Mouse (Mus musculus) neutrophil, adult 5-6 weeks (primary cell): ENCODE measurements around the gene Ccdc157. TPM values are rescaled to one million over a fixed set of nuclear protein-coding genes. Genes with fewer than 3 reads are reported as not detected.
A peak's percentile ranks its signal among the peaks of the same experiment; 100 is the strongest.
"Not testable (repeated sequence)": the region's sequence is repeated elsewhere in the genome, so short reads cannot be mapped to it uniquely, and the experiment has no call there.

Experiments used
- ATAC-seq: fragments of 151-379, 151-347 bp; 2 replicates; pipeline ENCODE4 v1.8.0; 2017; ENCODE audit warnings: mild to moderate bottlenecking, moderate TSS enrichment; ENCODE audit not compliant: insufficient number of reproducible peaks, poor library complexity, low FRiP score, severe bottlenecking; ENCODE audit errors: extremely low read depth
- total RNA-seq: library from RNA; stranded (forward); fragments of 200-1000 nt; gene quantifications from 2 replicates; pipeline ENCODE4 v1.2.3, GENCODE M21; 2017

Gene Ccdc157
- total RNA-seq, 1 experiment from 2014 or later = 3.6 TPM

DNA sequence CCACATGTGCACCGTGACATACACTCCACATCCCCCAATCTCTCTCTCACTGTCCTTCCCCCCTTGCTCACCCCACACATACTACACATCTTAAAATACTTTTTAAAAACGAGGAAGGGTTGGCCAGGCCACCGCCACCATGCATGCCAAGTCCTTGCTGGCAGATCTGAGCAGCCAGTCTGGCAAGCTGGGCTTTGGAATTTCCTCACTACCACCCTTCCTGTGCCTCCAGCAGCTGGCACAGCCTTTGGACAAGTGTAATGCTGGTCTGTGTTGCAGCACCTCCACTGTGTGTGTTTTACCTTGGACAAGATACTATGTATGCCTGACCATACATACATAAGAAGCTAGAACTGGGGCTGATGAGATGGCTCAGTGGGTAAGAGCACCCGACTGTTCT is 46.6 kb downstream of the Ccdc157 start:
- no peak for ATAC-seq

DNA sequence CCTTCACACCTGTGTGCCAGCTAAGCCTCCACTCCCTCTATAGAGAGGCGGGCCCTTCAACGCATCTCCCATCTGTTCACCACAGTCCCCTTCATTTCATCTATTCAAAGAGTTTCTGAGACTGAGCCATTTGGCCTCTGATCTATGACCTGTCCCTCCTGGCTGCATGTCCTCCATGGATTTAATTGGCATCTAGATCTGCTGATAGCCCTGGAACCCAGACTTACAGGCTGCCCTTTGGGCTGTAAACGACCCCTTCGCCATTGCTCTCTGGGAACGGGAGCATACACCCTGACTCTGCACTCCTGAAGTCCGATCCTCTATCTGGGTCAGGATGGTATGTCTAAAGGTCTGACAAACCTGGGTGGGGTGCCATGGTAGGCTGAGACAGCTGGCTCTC is 47.2 kb downstream of the Ccdc157 start:
- ATAC-seq = no peak

DNA sequence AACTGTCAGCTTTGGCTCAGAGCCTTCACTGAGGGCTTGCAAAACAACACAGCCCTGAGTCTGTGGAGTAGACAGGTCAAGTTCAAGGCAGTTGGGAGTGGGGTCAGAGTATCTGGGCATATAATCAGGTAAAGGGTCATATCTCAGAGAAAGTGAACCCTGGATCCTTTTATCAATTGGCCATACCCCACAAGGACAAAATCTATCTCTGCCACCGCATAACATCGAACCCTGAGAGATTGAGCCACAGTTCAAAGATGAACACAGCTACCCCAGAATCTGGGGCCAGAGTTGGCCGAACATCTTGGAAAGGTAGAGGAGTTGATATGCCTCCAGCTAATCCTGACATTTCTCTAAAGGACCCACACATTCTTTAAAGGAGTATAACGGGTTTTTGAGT is 48.1 kb downstream of the Ccdc157 start:
- ATAC-seq = no peak

DNA sequence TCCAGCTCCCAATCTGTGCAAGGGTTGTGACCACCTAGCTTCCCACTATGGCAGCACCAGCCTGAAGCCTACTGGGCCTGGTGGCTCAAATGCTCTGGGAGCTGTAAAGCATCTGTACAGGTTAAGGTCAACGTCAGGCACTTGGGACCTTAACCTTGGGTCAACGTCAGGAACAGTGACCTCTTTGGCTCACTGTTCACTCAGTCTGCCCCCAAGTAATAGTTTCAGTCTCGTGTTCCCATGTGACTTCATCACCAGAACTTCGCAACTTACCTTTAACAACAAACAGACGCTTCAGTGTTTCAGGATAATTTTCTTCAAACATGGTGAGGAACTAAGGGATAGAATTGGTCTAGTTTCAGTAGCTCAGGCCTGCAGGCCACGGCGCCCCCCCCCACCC is 51.4 kb downstream of the Ccdc157 start:
- ATAC-seq = no peak

DNA sequence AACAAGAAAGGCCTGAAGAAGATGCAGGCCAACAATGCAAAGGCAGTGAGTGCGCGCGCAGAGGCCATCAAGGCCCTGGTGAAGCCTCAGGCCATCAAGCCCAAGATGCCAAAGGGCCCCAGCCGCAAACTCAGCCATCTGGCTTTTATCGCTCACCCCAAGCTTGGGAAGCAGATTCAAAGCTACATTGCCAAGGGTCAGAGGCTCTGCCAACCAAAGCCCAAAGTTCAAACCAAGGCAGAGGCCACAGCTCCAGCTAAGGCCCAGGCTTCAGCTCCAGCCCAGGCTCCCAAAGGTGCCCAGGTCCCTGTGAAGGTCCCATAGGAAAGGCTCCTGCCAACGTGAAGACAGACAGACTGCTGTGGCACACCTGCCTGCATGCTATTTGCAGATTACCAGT is 52.2 kb downstream of the Ccdc157 start:
- not testable (repeated sequence) for ATAC-seq

DNA sequence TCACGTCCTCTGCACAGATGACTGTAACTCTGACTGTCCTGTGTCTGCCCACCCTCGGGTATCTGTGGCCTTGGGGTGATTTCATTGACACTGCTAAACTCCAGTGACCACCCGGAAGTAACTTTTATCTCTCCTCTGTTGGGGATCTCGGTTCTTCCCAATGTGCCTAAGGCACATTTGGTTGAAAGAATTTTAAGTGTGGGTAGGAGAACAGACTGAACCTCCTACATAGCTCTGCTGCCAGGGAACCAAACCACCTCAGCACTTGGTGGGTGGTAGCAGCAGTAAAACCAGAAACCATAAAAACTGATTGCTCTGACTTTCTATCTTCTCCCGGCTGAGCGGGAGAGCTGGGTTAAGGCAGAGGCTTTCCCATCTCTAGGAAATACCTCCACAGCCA is 54.6 kb downstream of the Ccdc157 start:
- no peak for ATAC-seq

DNA sequence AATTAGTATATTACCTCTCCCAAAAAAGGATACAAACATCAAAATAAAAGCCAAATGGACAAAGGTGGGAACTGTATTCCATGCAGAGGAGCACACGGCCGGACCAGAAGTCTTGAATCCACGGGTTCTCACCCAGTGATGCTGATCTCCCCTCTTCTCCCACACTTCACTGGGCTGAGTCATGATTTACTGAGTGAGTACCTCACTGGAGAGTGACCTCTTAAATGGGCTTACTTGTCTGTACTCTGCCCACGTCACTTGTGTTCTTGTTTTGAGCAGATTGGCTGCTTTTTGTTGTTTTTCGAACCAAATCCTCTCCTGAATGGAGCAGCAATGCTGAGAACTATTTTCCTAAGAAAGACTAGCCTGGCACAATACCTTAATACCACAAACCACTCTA is 55.1 kb downstream of the Ccdc157 start:
- ATAC-seq = no peak

DNA sequence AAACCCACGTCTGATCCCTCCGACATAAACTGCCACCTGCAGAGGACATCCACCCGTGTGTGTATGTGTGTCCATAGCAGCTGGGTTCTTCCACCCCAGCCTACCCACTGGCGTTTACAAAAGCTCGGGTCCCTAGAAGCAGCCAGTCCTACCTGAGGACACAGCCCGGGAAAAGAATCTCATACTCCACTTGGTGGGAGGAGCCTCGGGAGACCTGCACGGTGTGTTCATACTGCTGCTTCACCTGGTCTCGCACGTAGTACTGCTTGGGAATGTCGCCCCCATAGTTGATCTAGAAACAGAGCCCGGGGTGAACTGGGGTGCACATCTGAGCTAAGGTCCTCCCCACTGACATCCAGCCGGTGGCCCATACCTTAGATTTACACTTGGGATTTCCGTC is 56.6 kb downstream of the Ccdc157 start:
- no peak for ATAC-seq

DNA sequence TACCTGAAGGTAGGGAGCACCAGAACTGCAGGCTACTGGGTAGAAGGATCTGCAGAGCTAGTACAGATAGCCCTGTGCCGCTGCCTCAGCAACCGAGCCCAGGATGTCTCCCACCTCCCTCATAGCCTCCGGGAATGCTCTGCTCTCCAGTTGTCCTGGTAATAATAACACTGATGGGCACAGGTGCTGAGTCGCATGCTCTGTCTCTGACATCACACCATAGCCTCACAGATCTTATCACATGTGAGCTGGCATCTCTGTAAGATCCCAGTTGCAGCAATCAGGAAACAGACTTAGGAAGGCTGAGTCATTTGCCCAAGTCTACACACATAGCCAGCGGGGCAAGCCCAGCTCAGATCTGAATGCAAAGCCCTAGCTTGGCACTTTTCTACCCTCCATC is 58.2 kb downstream of the Ccdc157 start:
- no peak for ATAC-seq

DNA sequence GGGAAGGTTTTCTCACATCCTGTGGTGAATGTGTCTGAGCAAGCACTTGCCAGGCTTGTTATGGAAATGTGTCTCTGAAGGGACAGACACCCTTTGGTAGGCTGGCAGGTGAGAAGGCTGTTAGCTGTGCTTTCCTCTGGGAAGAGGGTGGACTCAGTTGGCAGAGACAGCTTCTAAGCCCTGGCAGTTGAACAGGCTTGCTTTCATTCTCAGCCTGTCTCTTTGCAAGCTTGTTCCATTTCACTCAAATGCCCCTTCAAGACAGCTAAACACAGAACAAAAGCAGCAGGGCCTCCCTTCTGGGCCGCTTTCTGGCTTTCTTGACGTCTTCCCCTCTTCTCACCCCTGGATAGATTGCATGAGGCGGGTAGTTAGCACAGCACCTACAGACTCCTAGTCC is 60.6 kb downstream of the Ccdc157 start:
- no peak for ATAC-seq

DNA sequence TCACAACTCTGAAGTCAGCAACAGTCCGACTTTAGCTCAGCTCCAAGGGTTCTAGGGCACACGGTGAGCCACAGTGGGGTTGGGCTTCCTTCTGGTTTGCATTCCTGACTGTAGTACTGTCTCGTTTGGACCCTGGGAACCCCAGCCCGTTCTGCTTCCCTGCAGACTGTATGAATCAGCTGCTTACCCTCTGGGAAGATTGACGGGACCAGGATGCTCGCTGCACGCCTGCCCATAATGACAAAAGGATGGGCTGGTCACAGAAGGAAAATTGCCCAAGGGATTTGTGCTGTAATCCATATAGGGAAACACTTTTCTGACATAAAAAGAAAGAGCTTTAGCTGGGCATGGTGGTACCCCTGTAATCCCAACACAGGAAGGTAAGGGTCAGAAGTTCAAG is 61.3 kb downstream of the Ccdc157 start:
- ATAC-seq = no peak

DNA sequence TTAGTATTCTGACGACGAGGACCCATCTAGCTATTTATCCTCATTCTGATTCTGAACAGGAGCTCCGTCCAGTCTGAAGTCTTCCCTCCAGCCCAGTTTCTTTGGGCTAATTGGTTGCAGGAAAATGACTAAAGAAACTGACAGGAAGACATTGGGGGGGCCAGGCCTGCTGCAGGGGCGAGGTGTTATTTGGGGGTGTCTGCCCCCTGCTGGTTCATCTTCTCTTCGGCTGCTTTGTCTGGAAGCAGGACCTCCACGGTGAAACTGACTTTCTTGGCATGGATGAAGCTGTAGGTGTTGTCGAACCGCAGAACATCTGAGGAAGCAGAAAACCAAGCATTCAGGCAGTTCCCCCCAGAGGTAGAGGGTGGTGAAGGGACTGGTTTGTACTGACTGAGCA is 62.0 kb downstream of the Ccdc157 start:
- ATAC-seq = no peak

DNA sequence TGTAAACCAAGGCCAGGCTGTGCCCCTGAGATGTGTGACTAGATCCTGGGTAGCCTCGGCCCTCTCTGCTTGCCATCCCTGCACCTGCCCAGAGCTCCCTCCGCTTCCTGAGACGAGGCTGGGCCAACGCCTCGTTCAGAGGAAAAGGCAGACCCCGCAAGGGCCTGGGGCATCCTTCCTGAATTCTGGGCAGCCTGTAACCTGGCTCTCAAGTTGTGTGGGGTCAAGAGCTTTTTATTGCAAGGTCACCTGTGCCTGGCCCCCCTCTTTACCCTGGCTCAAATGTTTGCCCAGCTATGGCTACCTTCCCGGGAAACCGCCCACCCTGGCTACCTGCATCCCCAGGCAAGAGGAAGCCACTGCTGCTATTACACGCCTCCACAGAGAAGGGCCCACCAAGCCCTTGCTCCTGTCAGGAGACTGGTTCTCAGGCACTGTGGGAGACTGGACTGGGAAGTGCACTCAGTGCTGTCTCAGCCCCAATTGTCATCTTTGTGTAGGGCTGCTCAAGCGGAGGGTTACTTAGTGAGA is 62.9 kb downstream of the Ccdc157 start:
- ATAC-seq = no peak

DNA sequence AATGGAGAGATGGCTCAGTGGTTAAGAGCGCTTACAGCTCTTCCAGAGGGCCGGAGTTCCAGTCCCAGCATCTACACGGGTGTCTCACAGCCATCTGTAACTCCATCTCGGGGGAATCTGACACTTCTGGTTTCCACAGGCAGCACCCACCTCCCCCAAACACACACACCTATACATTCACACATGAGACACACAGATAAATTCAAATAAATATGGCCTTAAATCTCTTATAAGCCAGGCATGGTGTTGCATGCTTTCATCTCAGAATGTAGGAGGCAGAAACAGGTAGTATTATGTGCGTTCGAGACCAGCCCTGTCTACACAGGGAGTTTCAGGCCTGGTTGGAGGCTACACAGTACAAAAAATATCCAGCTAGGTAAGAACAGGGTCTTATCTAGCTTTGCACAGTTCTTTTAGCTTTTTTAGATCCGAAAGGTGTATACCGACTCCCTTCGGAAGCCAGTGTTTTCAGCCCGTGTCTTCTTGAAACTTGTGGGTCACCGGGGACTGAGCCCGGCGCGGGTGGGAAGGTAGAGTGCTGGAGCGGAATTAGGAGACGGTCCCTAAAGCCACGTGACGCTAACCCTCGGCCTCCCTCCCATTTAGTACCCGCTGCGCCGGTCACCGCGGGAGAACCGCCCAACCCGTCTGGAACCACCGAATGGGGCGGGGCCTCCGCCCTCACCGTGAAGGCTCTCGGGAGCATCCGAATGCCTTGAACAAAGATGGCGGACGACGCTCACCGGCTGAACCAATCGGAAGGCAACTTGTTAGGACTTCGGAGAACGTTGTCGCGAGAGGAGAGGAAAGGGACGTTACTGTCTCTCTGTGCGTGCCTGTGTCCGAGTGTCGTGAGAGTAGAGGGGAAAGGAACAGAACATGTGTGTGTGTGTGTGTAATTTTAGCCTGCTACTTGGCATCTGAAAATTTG is 63.8 kb downstream of the Ccdc157 start:
- peak; percentile 90 for ATAC-seq

DNA sequence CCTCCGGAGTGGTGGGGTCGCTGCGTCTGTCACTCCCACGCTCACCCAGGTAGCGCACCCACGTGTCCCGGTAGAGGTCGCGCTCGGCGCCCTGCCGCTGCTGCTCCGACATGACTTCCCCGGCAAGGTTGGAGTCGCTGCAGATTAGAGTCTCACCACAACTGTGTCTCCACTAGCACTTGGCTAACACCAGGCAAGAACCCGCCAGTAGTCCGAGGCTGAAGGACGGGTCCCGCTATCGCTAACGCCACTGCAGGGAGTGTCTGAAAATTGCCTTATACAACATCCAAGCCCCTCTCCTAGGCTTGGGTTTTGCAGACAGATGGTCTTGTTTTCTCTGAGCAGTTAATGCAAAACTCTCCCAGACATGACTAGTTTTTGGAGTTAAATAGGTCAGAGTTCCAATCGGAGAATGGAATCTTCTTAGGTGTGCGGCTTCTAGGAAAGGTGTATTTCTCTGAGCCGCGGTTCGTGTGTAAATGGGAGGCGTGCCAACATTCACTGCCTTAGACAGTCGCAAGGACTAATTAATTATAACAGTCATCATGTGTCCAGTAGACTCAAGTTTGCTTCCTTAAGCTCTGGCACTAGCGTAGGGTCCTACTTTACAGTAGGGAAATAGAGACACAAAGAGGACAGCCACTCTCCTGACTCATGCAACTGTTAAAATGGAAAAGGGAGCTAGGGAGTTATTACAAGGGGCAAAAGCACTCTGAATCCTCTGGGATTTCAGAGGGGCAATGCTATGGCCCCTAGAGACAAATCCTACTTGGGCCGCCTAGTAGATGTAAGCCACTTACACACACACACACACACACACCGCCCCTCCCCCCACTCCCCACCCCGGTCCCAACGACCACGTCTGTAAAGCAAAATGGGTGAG is 64.7 kb downstream of the Ccdc157 start, which contains the start of gene Mtfp1:
Gene Mtfp1 (minus strand): TSS at position 275 of the 883 bp plus-strand sequence.
- no peak for ATAC-seq

DNA sequence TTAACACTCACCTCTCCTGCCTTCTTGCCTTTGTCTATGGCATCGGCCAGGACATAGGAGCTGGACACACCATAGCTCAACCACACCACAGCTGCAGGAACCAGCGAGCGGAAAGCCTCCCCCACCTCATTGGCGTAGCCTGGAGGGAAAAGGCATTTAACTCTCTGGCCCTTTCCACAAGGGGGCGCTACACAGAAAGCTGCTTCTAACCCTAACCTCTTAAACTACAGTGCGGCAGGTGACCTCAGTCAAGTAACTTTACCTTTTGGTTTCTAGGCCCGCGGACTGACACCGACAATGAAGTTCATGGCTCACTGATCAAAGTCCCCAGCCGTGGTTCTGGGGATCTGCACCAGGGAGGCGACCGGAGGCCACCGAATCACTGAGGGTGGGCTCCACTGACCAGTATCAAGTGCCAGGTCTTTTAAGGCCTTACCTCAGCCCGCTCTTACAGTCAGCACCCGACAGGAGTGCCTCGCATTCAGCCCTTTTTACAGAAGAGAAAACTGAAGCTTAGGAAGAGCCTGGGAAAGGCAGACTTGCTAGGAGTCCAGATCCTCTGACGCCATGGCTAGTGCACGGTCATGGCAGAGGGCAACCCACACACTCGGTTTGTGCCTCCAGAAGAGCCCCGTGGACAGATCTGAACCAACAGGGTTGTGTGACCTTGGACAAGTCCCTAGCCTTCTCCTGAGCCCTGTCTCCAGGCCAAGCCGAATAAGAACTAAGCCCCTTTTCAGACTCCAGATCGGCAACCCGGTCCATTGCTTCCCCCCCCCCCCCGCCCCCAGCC is 65.5 kb downstream of the Ccdc157 start:
- ATAC-seq = peak; percentile 43

DNA sequence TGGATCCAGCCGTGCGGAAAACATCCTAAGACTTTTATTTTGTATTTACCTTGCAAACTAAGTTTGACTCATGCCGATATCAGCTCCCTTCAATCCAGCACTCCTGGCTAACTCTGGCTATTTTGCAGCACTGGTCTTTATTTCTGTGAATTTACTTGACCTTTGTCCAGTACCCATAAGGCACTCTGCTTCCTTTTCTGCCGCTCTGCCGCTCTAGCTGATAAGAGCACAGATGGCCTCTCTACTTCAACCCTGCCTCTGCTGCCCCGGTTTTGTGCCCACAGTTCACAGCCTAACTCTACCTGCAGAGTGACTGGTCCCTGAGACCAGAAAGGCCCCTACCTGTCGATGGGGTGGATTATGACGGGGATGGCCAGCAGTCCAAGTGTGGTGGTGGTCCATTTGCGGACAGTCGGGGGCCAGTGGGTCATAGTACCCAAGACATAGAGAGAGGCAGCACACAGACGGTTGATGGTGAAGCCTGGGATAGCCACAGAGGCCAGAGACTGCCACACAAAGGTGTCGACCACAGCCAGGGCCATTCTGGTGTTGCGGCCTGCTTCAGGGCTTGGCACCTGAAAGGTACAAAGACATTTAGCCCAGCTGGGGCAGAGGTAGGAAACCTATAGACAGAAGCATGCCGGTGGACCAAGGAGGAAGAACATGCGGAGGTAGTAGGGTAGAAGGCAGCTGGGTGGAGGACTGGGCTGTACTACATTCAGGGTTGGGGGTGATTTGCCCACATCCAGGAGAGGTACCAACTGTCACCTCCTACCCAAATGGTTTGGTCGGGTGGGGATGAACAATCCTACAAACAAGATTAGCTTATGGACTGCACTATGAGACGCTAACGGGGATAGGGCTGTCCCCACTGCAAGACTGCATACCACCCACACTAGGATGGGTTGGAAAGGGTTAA is 66.4 kb downstream of the Ccdc157 start:
- no peak for ATAC-seq
